Mouse (Mus musculus) myocyte (in vitro differentiated cells): ENCODE results near the gene Ess2. TPM values are rescaled to one million over a fixed set of nuclear protein-coding genes. Genes with fewer than 3 reads are reported as not detected.
A peak's percentile ranks its signal among the peaks of the same experiment; 100 is the strongest.

ENCODE experiments used
- H3K27me3 ChIP-seq: one replicate; pipeline ENCODE4 v1.6.1; 2011; ENCODE audit not compliant: control insufficient read depth, insufficient read depth, insufficient read length
- H3K36me3 ChIP-seq: one replicate; pipeline ENCODE4 v1.6.1; 2011; ENCODE audit not compliant: control insufficient read depth, insufficient read depth
- H3K4me2 ChIP-seq: one replicate; pipeline ENCODE4 v1.6.1; 2011; ENCODE audit warnings: low read depth, control low read depth
- H3K4me3 ChIP-seq: one replicate; pipeline ENCODE4 v1.5.1; 2011; ENCODE audit warnings: mild to moderate bottlenecking, control low read depth, moderate library complexity
- H3K79me2 ChIP-seq: one replicate; pipeline ENCODE4 v1.6.1; 2011; ENCODE audit not compliant: control insufficient read depth, insufficient read depth
- H3ac ChIP-seq: one replicate; pipeline ENCODE4 v1.6.1; 2011; ENCODE audit not compliant: control insufficient read depth, insufficient read length
- CEBPB ChIP-seq: IDR thresholded peaks from 2 replicates; pipeline ENCODE4 v1.6.1; 2011; ENCODE audit warnings: mild to moderate bottlenecking, moderate library complexity; ENCODE audit not compliant: poor library complexity, insufficient read depth, severe bottlenecking
- E2F4 ChIP-seq: IDR thresholded peaks from one replicate; pipeline ENCODE4 v1.6.1; 2011; ENCODE audit warnings: mild to moderate bottlenecking, control low read depth, moderate library complexity; ENCODE audit not compliant: insufficient read depth
- MAX ChIP-seq: IDR thresholded peaks from one replicate; pipeline ENCODE4 v1.6.1; 2011; ENCODE audit warnings: low read depth, mild to moderate bottlenecking, control low read depth
- MYOD1 ChIP-seq, 3 experiments: IDR thresholded peaks; one replicate each; pipeline ENCODE4 v1.6.1; 2011; ENCODE audit warnings: control low read depth in 2 of 3, low read depth in 2 of 3, mild to moderate bottlenecking in 2 of 3, moderate library complexity in 1 of 3; ENCODE audit not compliant: insufficient read length in 2 of 3, control insufficient read depth in 1 of 3
- MYOG ChIP-seq, 3 experiments: IDR thresholded peaks; one replicate each; pipeline ENCODE4 v1.6.1; 2011; ENCODE audit warnings: control low read depth in 2 of 3, low read depth in 2 of 3, mild to moderate bottlenecking in 2 of 3; ENCODE audit not compliant: insufficient read length in 2 of 3, control insufficient read depth in 1 of 3, insufficient read depth in 1 of 3
- POLR2A ChIP-seq: IDR thresholded peaks from one replicate; pipeline ENCODE4 v1.6.1; 2011; ENCODE audit warnings: low read depth, mild to moderate bottlenecking, control low read depth, moderate library complexity; ENCODE audit not compliant: insufficient read length
- POLR2AphosphoS2 ChIP-seq: IDR thresholded peaks from one replicate; pipeline ENCODE4 v1.6.1; 2011; ENCODE audit warnings: low read depth, control low read depth; ENCODE audit not compliant: insufficient read length
- REST ChIP-seq: IDR thresholded peaks from one replicate; pipeline ENCODE4 v1.6.1; 2011; ENCODE audit warnings: mild to moderate bottlenecking, control low read depth, moderate library complexity; ENCODE audit not compliant: insufficient read depth, insufficient read length
- SRF ChIP-seq: IDR thresholded peaks from one replicate; pipeline ENCODE4 v1.6.1; 2011; ENCODE audit warnings: low read depth; ENCODE audit not compliant: control insufficient read depth, insufficient read length
- TCF12 ChIP-seq: IDR thresholded peaks from one replicate; pipeline ENCODE4 v1.6.1; 2011; ENCODE audit warnings: mild to moderate bottlenecking, control low read depth; ENCODE audit not compliant: poor library complexity, insufficient read depth, severe bottlenecking
- TCF3 ChIP-seq: IDR thresholded peaks from one replicate; pipeline ENCODE4 v1.6.1; 2011; ENCODE audit warnings: low read depth, control low read depth; ENCODE audit not compliant: insufficient read length
- USF1 ChIP-seq: IDR thresholded peaks from one replicate; pipeline ENCODE4 v1.6.1; 2011; ENCODE audit warnings: low read depth, mild to moderate bottlenecking, control low read depth, moderate library complexity
- polyA plus RNA-seq: library from polyadenylated mRNA; unstranded; fragments of >200 nt; fragmentation: generic; extraction: Trizol; gene quantifications from one replicate; pipeline ENCODE4 v1.2.1, GENCODE M21; 2012; ENCODE audit warnings: missing spikeins

The Ess2 gene
- polyA plus RNA-seq, 1 experiment, result 17.4 TPM

GRCm38 (mm10) chr16:17936776-17937175 lies 25.6 kb upstream of the Ess2 start:
- Histone ChIP-seq H3K36me3 (no peaks in the 10 kb centered on the region), H3ac (no peak overlapping the region), H3K4me2 (no peak overlapping the region), H3K79me2 (no peaks in the 10 kb centered on the region), H3K27me3 (peaks cover 52% of the 10 kb centered on the region), H3K4me3 (no peak overlapping the region)
- TF ChIP-seq MYOG (IDR thresholded peaks at IDR 0.05; ENCODE audit: control insufficient read depth in 1 of 3, insufficient read depth in 1 of 3, insufficient read length in 2 of 3, low read depth in 2 of 3) (no peak), USF1 (no peak), MAX (no peak), POLR2A (no peak), E2F4 (no peak), TCF3 (no peak), SRF (no peak), REST (no peak), TCF12 (no peak), POLR2AphosphoS2 (no peak), MYOD1 (IDR thresholded peaks at IDR 0.05; ENCODE audit: control insufficient read depth in 1 of 3, insufficient read length in 2 of 3, low read depth in 2 of 3) (no peak), CEBPB (no peak)

GRCm38 (mm10) chr16:17934445-17934910 lies 23.3 kb upstream of the Ess2 start:
- no peak overlapping the region for H3K4me2 ChIP-seq
- no peaks in the 10 kb centered on the region for H3K79me2 ChIP-seq
- no peaks in the 10 kb centered on the region for H3K36me3 ChIP-seq
- peaks cover 57% of the 10 kb centered on the region for H3K27me3 ChIP-seq
- H3K4me3 ChIP-seq, result no peak overlapping the region
- TF ChIP-seq TCF12, result no peak
- no peak for TF ChIP-seq MAX
- no peak for TF ChIP-seq REST
- no peak for TF ChIP-seq USF1
- H3ac ChIP-seq, result no peak overlapping the region

GRCm38 (mm10) chr16:17933594-17934444 lies 22.7 kb upstream of the Ess2 start:
- H3K4me2 ChIP-seq, result no peak overlapping the region
- TF ChIP-seq USF1 (no peak), MAX (no peak), POLR2A (no peak)

GRCm38 (mm10) chr16:17931906-17932460 lies 20.8 kb upstream of the Ess2 start:
- no peak overlapping the region for H3ac ChIP-seq
- H3K79me2 ChIP-seq, result no peaks in the 10 kb centered on the region
- H3K27me3 ChIP-seq, result peaks cover 43% of the 10 kb centered on the region
- H3K4me2 ChIP-seq, result no peak overlapping the region
- H3K36me3 ChIP-seq, result no peaks in the 10 kb centered on the region
- no peak overlapping the region for H3K4me3 ChIP-seq
- TF ChIP-seq MYOG (IDR thresholded peaks at IDR 0.05; ENCODE audit: control insufficient read depth in 1 of 3, insufficient read depth in 1 of 3, insufficient read length in 2 of 3, low read depth in 2 of 3), result no peak
- no peak for TF ChIP-seq USF1

More at GRCm38 (mm10) chr16:17933594-17934444, 22.7 kb upstream of the Ess2 start:
- Histone ChIP-seq H3ac (no peak overlapping the region), H3K4me3 (no peak overlapping the region), H3K79me2 (no peaks in the 10 kb centered on the region), H3K36me3 (no peaks in the 10 kb centered on the region), H3K27me3 (peaks cover 57% of the 10 kb centered on the region)

GRCm38 (mm10) chr16:17929631-17930030 lies 18.5 kb upstream of the Ess2 start:
- H3K4me3 ChIP-seq, result peak overlapping the region; percentile 53
- H3ac ChIP-seq, result no peak overlapping the region
- H3K36me3 ChIP-seq, result no peaks in the 10 kb centered on the region
- no peaks in the 10 kb centered on the region for H3K79me2 ChIP-seq
- TF ChIP-seq POLR2AphosphoS2, result no peak
- no peak for TF ChIP-seq REST
- TF ChIP-seq E2F4, result no peak
- no peak for TF ChIP-seq TCF3
- no peak for TF ChIP-seq CEBPB
- no peak for TF ChIP-seq MYOD1 (IDR thresholded peaks at IDR 0.05; ENCODE audit: control insufficient read depth in 1 of 3, insufficient read length in 2 of 3, low read depth in 2 of 3)
- no peak for TF ChIP-seq TCF12
- no peak for TF ChIP-seq USF1
- no peak for TF ChIP-seq POLR2A
- no peak for TF ChIP-seq MAX
- no peak for TF ChIP-seq SRF
- H3K4me2 ChIP-seq, result no peak overlapping the region
- H3K27me3 ChIP-seq, result peaks cover 21% of the 10 kb centered on the region
